Mouse (Mus musculus): ENCODE data around the gene Gdi2.

Gdi2 gene

GRCm38 (mm10) chr13:3547410-3547809 lies 9.5 kb downstream of the Gdi2 start:
- DNase-seq (ENCODE audit: low read depth, low spot score): no peak

GRCm38 (mm10) chr13:3547856-3548255 lies 10.0 kb downstream of the Gdi2 start:
- no peak for DNase-seq (ENCODE audit: low read depth, low spot score)

- DNase-seq (ENCODE audit: low read depth, low spot score): no peak
Measured at GRCm38 (mm10) chr13:3563130-3563529, 25.3 kb downstream of the Gdi2 start.

GRCm38 (mm10) chr13:3563953-3564352 lies 26.1 kb downstream of the Gdi2 start:
- no peak for DNase-seq (ENCODE audit: low read depth, low spot score)

GRCm38 (mm10) chr13:3590789-3591188 lies 52.9 kb downstream of the Gdi2 start:
- no peak for DNase-seq (ENCODE audit: low read depth, low spot score)

GRCm38 (mm10) chr13:3594311-3594710 lies 56.4 kb downstream of the Gdi2 start:
- DNase-seq (ENCODE audit: low read depth, low spot score): no peak

GRCm38 (mm10) chr13:3596232-3596631 lies 58.4 kb downstream of the Gdi2 start:
- DNase-seq (ENCODE audit: low read depth, low spot score): no peak

GRCm38 (mm10) chr13:3609780-3610117 lies 71.9 kb downstream of the Gdi2 start:
- DNase-seq (ENCODE audit: low read depth, low spot score): no peak

GRCm38 (mm10) chr13:3610118-3610794 lies 72.4 kb downstream of the Gdi2 start:
- no peak for DNase-seq (ENCODE audit: low read depth, low spot score)

- DNase-seq (ENCODE audit: low read depth, low spot score): peak; percentile 96
Measured at GRCm38 (mm10) chr13:3610795-3611438, 73.1 kb downstream of the Gdi2 start, which contains the start of gene Fam208b. TSS of gene Fam208b (minus strand) at chr13:3611108.

All from embryo, embryonic 11.5 days (tissue).